Mouse (Mus musculus) ES-E14 (cell line): ENCODE data around the gene Lingo1. TPM values are rescaled to one million over a fixed set of nuclear protein-coding genes. Genes with fewer than 3 reads are reported as not detected.

Experiments
- DNase-seq: peaks from one replicate; pipeline ENCODE4 v3.0.0-alpha.2; 2013; ENCODE audit warnings: low read depth, low spot score
- H3K27ac ChIP-seq: 2 replicates; pipeline ENCODE4 v1.5.1; 2012; ENCODE audit warnings: low read depth, mild to moderate bottlenecking, low read length, moderate library complexity, mixed read lengths; ENCODE audit not compliant: poor library complexity, insufficient read depth, severe bottlenecking
- H3K36me3 ChIP-seq: 2 replicates; pipeline ENCODE4 v1.6.1; 2012; ENCODE audit warnings: mild to moderate bottlenecking, low read length, moderate library complexity, mixed read lengths; ENCODE audit not compliant: control insufficient read depth, poor library complexity, insufficient read depth, severe bottlenecking
- H3K4me1 ChIP-seq, 2 experiments: fragments of 150-350 bp in 1 of 2; sonication (generic) in 1 of 2; 2 replicates each; pipeline ENCODE4 v1.6.1; 2012; ENCODE audit warnings: low read length in 2 of 2, mild to moderate bottlenecking in 1 of 2, mixed read lengths in 1 of 2; ENCODE audit not compliant: control insufficient read depth in 2 of 2, insufficient read depth in 2 of 2, poor library complexity in 1 of 2
- H3K4me3 ChIP-seq, 2 experiments: fragments of 150-350 bp in 1 of 2; sonication (generic) in 1 of 2; 2 replicates each; pipeline ENCODE4 v1.5.1; 2012; ENCODE audit warnings: low read length in 2 of 2, low read depth in 1 of 2, mild to moderate bottlenecking in 1 of 2, mixed read lengths in 1 of 2; ENCODE audit not compliant: insufficient read depth in 1 of 2, poor library complexity in 1 of 2, severe bottlenecking in 1 of 2
- H3K9ac ChIP-seq: 2 replicates; pipeline ENCODE4 v1.6.1; 2012; ENCODE audit warnings: low read depth, mild to moderate bottlenecking, low read length, mixed read lengths; ENCODE audit not compliant: poor library complexity, insufficient read depth, severe bottlenecking
- H3K9me3 ChIP-seq: fragments of 150-350 bp; sonication (generic); 2 replicates; pipeline ENCODE4 v1.6.1; 2012; ENCODE audit warnings: low read depth, mild to moderate bottlenecking, low read length; ENCODE audit not compliant: control insufficient read depth, insufficient read depth
- CHD2 ChIP-seq: IDR thresholded peaks from 2 replicates; pipeline ENCODE4 v1.6.1; 2014; ENCODE audit warnings: mild to moderate bottlenecking, low read depth, low read length, inconsistent platforms
- HCFC1 ChIP-seq: IDR thresholded peaks from 2 replicates; pipeline ENCODE4 v1.6.1; 2012; ENCODE audit warnings: low read length, inconsistent platforms, borderline replicate concordance; ENCODE audit not compliant: insufficient read depth
- MAFK ChIP-seq: IDR thresholded peaks from 2 replicates; pipeline ENCODE4 v1.6.1; 2014; ENCODE audit warnings: mild to moderate bottlenecking, low read depth, low read length, inconsistent platforms; ENCODE audit not compliant: insufficient read depth
- ZC3H11A ChIP-seq: IDR thresholded peaks from 2 replicates; pipeline ENCODE4 v1.6.1; 2012; ENCODE audit warnings: low read depth, mild to moderate bottlenecking, inconsistent platforms, low read length, borderline replicate concordance
- ZNF384 ChIP-seq: IDR thresholded peaks from 2 replicates; pipeline ENCODE4 v1.6.1; 2012; ENCODE audit warnings: low read depth, low read length, inconsistent platforms
- in situ Hi-C, 2 experiments: fragments of 600-800 bp; cut with MboI; formaldehyde crosslinking; loops; one replicate each; pipeline ENCODE4 v1.15.1; 2025; ENCODE audit warnings: low sequenced_read_pairs in 2 of 2, inconsistent platforms in 1 of 2; ENCODE audit not compliant: unreplicated experiment in 2 of 2
- total RNA-seq: library from RNA; depleted of rRNA; stranded (reverse); fragments of 300-350 nt; gene quantifications from 2 replicates; pipeline ENCODE4 v1.2.3, GENCODE M21; 2012

Gene Lingo1
- total RNA-seq, 1 experiment = 1.3 TPM

GRCm38 (mm10) chr9:56716565-56716964 is 79.7 kb downstream of the Lingo1 start:
- Histone ChIP-seq H3K4me3 (no peak overlapping the region), H3K27ac (no peak overlapping the region), H3K4me1 (no peaks in the 10 kb centered on the region), H3K9me3 (no peaks in the 10 kb centered on the region), H3K9ac (no peak overlapping the region), H3K36me3 (no peaks in the 10 kb centered on the region)
- no peak for TF ChIP-seq MAFK
- DNase-seq = no peak
- in situ Hi-C loops = no loop called here

DNA sequence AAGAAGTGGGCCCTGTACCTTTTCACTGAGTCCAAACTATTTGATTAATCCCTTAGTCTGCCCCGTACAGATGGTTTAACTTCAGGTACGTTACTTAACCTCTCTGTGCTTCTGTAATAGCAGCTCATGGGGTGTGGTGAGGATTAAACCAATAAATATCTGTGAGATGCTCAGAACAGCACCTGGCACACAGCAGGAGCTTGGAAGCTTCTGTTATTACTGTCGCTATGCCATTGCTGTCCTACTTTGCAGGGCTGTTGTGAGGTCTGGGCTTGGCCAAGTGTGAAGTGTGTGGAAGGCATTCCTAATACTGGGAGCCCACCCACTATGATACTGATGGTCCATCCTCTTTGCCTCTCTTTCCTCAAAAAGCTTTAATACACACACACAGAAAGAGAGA is 80.2 kb downstream of the Lingo1 start:
- Histone ChIP-seq H3K9ac (no peak overlapping the region), H3K36me3 (no peaks in the 10 kb centered on the region), H3K4me1 (no peaks in the 10 kb centered on the region), H3K27ac (no peak overlapping the region), H3K4me3 (no peak overlapping the region), H3K9me3 (no peaks in the 10 kb centered on the region)
- in situ Hi-C loops = no loop called here
- no peak for TF ChIP-seq CHD2
- no peak for TF ChIP-seq ZC3H11A
- no peak for TF ChIP-seq ZNF384
- TF ChIP-seq HCFC1 = no peak
- no peak for TF ChIP-seq MAFK
- no peak for DNase-seq

DNA sequence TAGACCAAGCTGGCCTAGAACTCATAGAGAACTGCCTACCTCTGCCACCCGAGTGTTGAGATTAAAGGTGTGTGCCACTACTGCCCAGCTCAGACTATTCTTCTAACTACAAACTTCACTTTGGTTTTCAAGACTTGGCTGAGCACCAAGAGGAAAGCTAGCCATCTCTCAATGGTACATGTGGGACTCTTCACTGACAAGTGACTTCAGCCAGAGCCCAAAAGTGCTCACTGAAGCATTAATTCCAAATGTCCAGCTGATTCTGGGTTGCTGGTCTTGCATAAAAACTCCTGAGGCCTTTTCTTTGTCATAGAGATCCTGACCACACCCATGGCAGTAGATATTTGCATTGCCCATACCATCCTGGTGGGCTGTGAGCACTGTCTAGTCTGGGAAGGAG is 81.9 kb downstream of the Lingo1 start:
- H3K4me1 ChIP-seq = no peaks in the 10 kb centered on the region
- no peaks in the 10 kb centered on the region for H3K36me3 ChIP-seq
- no peak for DNase-seq
- H3K9ac ChIP-seq = no peak overlapping the region
- in situ Hi-C loops = no loop called here
- TF ChIP-seq CHD2 (no peak), ZNF384 (no peak), ZC3H11A (no peak), HCFC1 (no peak), MAFK (no peak)
- H3K9me3 ChIP-seq = no peaks in the 10 kb centered on the region
- H3K27ac ChIP-seq = no peak overlapping the region
- no peak overlapping the region for H3K4me3 ChIP-seq

DNA sequence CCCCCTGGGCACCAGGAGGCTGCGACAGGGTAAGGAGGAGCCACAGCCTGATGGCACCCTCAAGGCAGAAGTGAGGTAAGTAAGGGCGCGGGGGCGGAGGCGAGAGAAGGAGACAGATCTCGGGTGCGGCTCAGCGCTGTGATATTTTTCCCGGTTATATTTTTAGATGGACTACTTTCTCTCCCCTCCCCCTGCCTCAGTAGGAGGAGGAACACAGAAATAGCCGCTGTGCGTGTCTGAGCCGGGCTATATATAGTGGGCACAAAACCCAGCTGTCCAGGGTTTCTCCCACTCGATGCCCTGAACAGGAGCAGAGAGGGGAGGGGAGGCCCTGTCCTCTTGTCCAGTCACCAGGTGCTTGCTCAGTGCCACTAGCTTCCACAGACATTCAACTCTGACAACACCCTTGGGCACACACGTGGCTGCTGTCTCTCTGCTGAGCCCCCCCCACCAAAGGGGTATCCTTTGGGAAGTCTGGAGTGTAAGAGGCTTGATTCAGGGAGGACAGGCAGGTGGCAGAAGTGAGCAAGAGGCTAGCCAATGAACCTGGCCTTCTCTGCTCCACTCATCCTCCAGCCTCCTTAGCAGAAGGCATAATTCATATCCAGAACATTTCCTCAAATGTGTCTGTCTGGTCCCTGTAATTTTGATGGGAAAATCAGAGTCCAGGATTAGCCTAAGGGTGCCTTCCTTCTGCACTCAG is 83.5 kb downstream of the Lingo1 start:
- Histone ChIP-seq H3K4me3 (no peak overlapping the region), H3K36me3 (no peaks in the 10 kb centered on the region)
- in situ Hi-C loops = no loop called here

DNA sequence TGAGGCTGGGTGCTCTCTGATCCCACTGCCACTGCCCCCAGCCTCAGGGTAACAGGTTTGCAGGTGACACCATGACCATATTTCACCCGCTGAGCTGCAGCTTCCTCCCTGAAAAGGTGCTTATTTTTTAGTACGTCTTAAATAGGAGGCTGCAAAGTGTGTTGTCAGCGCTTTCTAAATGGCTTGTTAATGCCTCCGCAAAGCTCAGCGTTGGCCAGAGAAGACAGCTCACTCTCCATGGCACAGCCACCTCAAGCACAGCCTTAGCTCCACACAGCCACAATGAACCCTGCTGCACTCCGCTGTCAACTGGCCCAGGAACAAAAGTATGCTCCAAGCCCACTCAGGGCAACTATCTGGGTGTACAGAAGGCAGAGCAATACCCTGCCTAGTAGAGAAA is 85.3 kb downstream of the Lingo1 start:
- no peak for DNase-seq
- no peak overlapping the region for H3K4me3 ChIP-seq
- H3K9me3 ChIP-seq = no peaks in the 10 kb centered on the region
- TF ChIP-seq HCFC1 (no peak), ZC3H11A (no peak), ZNF384 (no peak), CHD2 (no peak), MAFK (no peak)
- no peaks in the 10 kb centered on the region for H3K4me1 ChIP-seq
- H3K9ac ChIP-seq = no peak overlapping the region
- in situ Hi-C loops = no loop called here
- H3K27ac ChIP-seq = no peak overlapping the region
- H3K36me3 ChIP-seq = no peaks in the 10 kb centered on the region

More for the DNA sequence above, 83.5 kb downstream of the Lingo1 start:
- Histone ChIP-seq H3K27ac (no peak overlapping the region), H3K4me1 (no peaks in the 10 kb centered on the region), H3K9me3 (no peaks in the 10 kb centered on the region), H3K9ac (no peak overlapping the region)
- TF ChIP-seq MAFK = no peak
- no peak for TF ChIP-seq CHD2
- no peak for DNase-seq
